Mouse (Mus musculus): Measurements from ENCODE around the gene Chchd6. TPM values are rescaled to one million over a fixed set of nuclear protein-coding genes. Genes with fewer than 3 reads are reported as not detected.

Chchd6 gene
- polyA plus RNA-seq, 1 experiment: 9.1 TPM

GRCm38 (mm10) chr6:89397919-89398318 lies 197.5 kb downstream of the Chchd6 start:
- no peak for TF ChIP-seq POLR2A (IDR thresholded peaks at IDR 0.05; ENCODE audit: low read depth, low read length)
- no peak for TF ChIP-seq CTCF (IDR thresholded peaks at IDR 0.05; ENCODE audit: extremely low read depth, insufficient read length, insufficient replicate concordance, low read depth, low read length)
- H3K4me3 ChIP-seq (ENCODE audit: low read depth, low read length): no peak overlapping the region
- H3K27me3 ChIP-seq (ENCODE audit: control insufficient read depth, insufficient read depth, low read length): no peaks in the 10 kb centered on the region
- no peaks in the 10 kb centered on the region for H3K36me3 ChIP-seq (ENCODE audit: control insufficient read depth, insufficient read depth, low read length)
- 78% methylated on average over 4 of the region's 4 CpGs for WGBS
- H3K4me1 ChIP-seq (ENCODE audit: control insufficient read depth, insufficient read depth, insufficient read length, low read length): no peaks in the 10 kb centered on the region
- no peak overlapping the region for H3K27ac ChIP-seq (ENCODE audit: insufficient read depth, low read depth, low read length)

DNA sequence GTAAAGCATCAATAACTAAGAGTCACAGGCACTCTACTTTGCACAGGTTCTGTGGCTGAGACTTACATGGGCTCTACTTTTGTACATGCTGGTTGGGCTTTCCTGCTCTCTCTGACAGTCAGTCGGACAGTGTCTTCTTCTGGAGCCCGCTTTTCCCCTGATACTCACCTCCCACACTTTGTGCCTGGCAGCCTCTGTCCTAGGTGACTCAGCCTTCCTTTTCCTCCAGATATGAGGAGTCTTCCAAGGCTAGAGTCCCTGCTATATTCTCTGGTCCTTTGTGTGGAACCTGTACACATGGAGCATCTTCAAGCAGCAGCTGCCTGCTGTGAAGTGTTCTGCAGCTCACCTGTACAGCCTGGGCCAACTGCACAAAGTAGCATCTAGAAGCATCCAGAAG lies 201.6 kb downstream of the Chchd6 start:
- no peak overlapping the region for H3K27ac ChIP-seq (ENCODE audit: insufficient read depth, low read depth, low read length)
- H3K4me3 ChIP-seq (ENCODE audit: low read depth, low read length): no peak overlapping the region
- 84% methylated on average over 2 of the region's 2 CpGs for WGBS
- peaks cover 3% of the 10 kb centered on the region; the same call in 1 of the 2 replicates for H3K4me1 ChIP-seq (ENCODE audit: control insufficient read depth, insufficient read depth, insufficient read length, low read length)
- TF ChIP-seq POLR2A (IDR thresholded peaks at IDR 0.05; ENCODE audit: low read depth, low read length) (no peak), CTCF (IDR thresholded peaks at IDR 0.05; ENCODE audit: extremely low read depth, insufficient read length, insufficient replicate concordance, low read depth, low read length) (no peak)
- H3K36me3 ChIP-seq (ENCODE audit: control insufficient read depth, insufficient read depth, low read length): no peaks in the 10 kb centered on the region
- no peaks in the 10 kb centered on the region for H3K27me3 ChIP-seq (ENCODE audit: control insufficient read depth, insufficient read depth, low read length)

- Histone ChIP-seq H3K27ac (ENCODE audit: insufficient read depth, low read depth, low read length) (no peak overlapping the region), H3K4me3 (ENCODE audit: low read depth, low read length) (no peak overlapping the region), H3K27me3 (ENCODE audit: control insufficient read depth, insufficient read depth, low read length) (no peaks in the 10 kb centered on the region), H3K4me1 (ENCODE audit: control insufficient read depth, insufficient read depth, insufficient read length, low read length) (peaks cover 3% of the 10 kb centered on the region; the same call in 1 of the 2 replicates), H3K36me3 (ENCODE audit: control insufficient read depth, insufficient read depth, low read length) (no peaks in the 10 kb centered on the region)
- no peak for TF ChIP-seq CTCF (IDR thresholded peaks at IDR 0.05; ENCODE audit: extremely low read depth, insufficient read length, insufficient replicate concordance, low read depth, low read length)
- no peak for TF ChIP-seq POLR2A (IDR thresholded peaks at IDR 0.05; ENCODE audit: low read depth, low read length)
- WGBS: 33% methylated on average over 2 of the region's 2 CpGs
Observed at GRCm38 (mm10) chr6:89392213-89392612, 203.2 kb downstream of the Chchd6 start.

GRCm38 (mm10) chr6:89389771-89390170 lies 205.7 kb downstream of the Chchd6 start:
- H3K27me3 ChIP-seq (ENCODE audit: control insufficient read depth, insufficient read depth, low read length): no peaks in the 10 kb centered on the region
- H3K27ac ChIP-seq (ENCODE audit: insufficient read depth, low read depth, low read length): no peak overlapping the region
- H3K4me1 ChIP-seq (ENCODE audit: control insufficient read depth, insufficient read depth, insufficient read length, low read length): peaks cover 3% of the 10 kb centered on the region; the same call in 1 of the 2 replicates
- H3K36me3 ChIP-seq (ENCODE audit: control insufficient read depth, insufficient read depth, low read length): no peaks in the 10 kb centered on the region
- TF ChIP-seq CTCF (IDR thresholded peaks at IDR 0.05; ENCODE audit: extremely low read depth, insufficient read length, insufficient replicate concordance, low read depth, low read length) (no peak), POLR2A (IDR thresholded peaks at IDR 0.05; ENCODE audit: low read depth, low read length) (no peak)
- no peak overlapping the region for H3K4me3 ChIP-seq (ENCODE audit: low read depth, low read length)
- 80% methylated on average over 7 of the region's 7 CpGs for WGBS

- Histone ChIP-seq H3K4me3 (ENCODE audit: low read depth, low read length) (no peak overlapping the region), H3K36me3 (ENCODE audit: control insufficient read depth, insufficient read depth, low read length) (no peaks in the 10 kb centered on the region), H3K27ac (ENCODE audit: insufficient read depth, low read depth, low read length) (no peak overlapping the region), H3K27me3 (ENCODE audit: control insufficient read depth, insufficient read depth, low read length) (no peaks in the 10 kb centered on the region), H3K4me1 (ENCODE audit: control insufficient read depth, insufficient read depth, insufficient read length, low read length) (no peaks in the 10 kb centered on the region; the same call in 1 of the 2 replicates)
- WGBS: 66% methylated on average over 1 of the region's 1 CpGs
- TF ChIP-seq POLR2A (IDR thresholded peaks at IDR 0.05; ENCODE audit: low read depth, low read length): no peak
Observed at GRCm38 (mm10) chr6:89386956-89387355, 208.5 kb downstream of the Chchd6 start.

GRCm38 (mm10) chr6:89384699-89385098 lies 210.8 kb downstream of the Chchd6 start:
- Histone ChIP-seq H3K27me3 (ENCODE audit: control insufficient read depth, insufficient read depth, low read length) (no peaks in the 10 kb centered on the region), H3K27ac (ENCODE audit: insufficient read depth, low read depth, low read length) (no peak overlapping the region), H3K4me3 (ENCODE audit: low read depth, low read length) (no peak overlapping the region), H3K4me1 (ENCODE audit: control insufficient read depth, insufficient read depth, insufficient read length, low read length) (no peaks in the 10 kb centered on the region), H3K36me3 (ENCODE audit: control insufficient read depth, insufficient read depth, low read length) (no peaks in the 10 kb centered on the region)
- TF ChIP-seq POLR2A (IDR thresholded peaks at IDR 0.05; ENCODE audit: low read depth, low read length): no peak
- TF ChIP-seq CTCF (IDR thresholded peaks at IDR 0.05; ENCODE audit: extremely low read depth, insufficient read length, insufficient replicate concordance, low read depth, low read length): no peak
- 98% methylated on average over 2 of the region's 2 CpGs for WGBS

- WGBS: 80% methylated on average over 5 of the region's 5 CpGs
- Histone ChIP-seq H3K36me3 (ENCODE audit: control insufficient read depth, insufficient read depth, low read length) (no peaks in the 10 kb centered on the region), H3K27me3 (ENCODE audit: control insufficient read depth, insufficient read depth, low read length) (no peaks in the 10 kb centered on the region), H3K27ac (ENCODE audit: insufficient read depth, low read depth, low read length) (no peak overlapping the region), H3K4me3 (ENCODE audit: low read depth, low read length) (no peak overlapping the region), H3K4me1 (ENCODE audit: control insufficient read depth, insufficient read depth, insufficient read length, low read length) (peaks cover 9% of the 10 kb centered on the region; the same call in 1 of the 2 replicates)
- TF ChIP-seq CTCF (IDR thresholded peaks at IDR 0.05; ENCODE audit: extremely low read depth, insufficient read length, insufficient replicate concordance, low read depth, low read length) (no peak), POLR2A (IDR thresholded peaks at IDR 0.05; ENCODE audit: low read depth, low read length) (no peak)
Observed at GRCm38 (mm10) chr6:89381851-89382250, 213.6 kb downstream of the Chchd6 start.

DNA sequence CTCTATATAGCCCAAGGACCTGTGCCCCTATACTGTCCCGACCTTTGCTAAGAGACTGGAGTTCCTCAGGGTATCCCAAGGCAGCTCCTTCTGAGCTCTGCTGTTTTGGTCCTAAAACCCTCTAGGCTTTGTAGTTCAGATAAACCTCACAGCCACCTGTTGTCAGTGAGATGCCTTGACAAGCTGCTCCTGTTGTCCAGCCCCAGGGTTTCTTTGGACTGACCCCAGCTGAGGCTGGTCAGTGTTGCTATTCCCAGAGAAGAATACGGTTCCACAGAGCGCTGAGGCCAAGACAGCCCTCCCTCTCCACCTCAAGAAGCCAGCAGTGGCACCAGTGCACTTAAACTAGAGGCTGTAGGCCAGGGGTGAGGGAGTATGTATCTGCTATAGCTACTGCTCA lies 214.3 kb downstream of the Chchd6 start:
- no peak overlapping the region for H3K27ac ChIP-seq (ENCODE audit: insufficient read depth, low read depth, low read length)
- WGBS: 83% methylated on average over 3 of the region's 3 CpGs

More for the DNA sequence above, 214.3 kb downstream of the Chchd6 start:
- Histone ChIP-seq H3K27me3 (ENCODE audit: control insufficient read depth, insufficient read depth, low read length) (no peaks in the 10 kb centered on the region), H3K4me1 (ENCODE audit: control insufficient read depth, insufficient read depth, insufficient read length, low read length) (peaks cover 9% of the 10 kb centered on the region; the same call in 1 of the 2 replicates), H3K36me3 (ENCODE audit: control insufficient read depth, insufficient read depth, low read length) (no peaks in the 10 kb centered on the region), H3K4me3 (ENCODE audit: low read depth, low read length) (no peak overlapping the region)
- TF ChIP-seq CTCF (IDR thresholded peaks at IDR 0.05; ENCODE audit: extremely low read depth, insufficient read length, insufficient replicate concordance, low read depth, low read length) (no peak), POLR2A (IDR thresholded peaks at IDR 0.05; ENCODE audit: low read depth, low read length) (no peak)
